Mouse (Mus musculus): ENCODE results near the gene Sod2.
"Not testable (repeated sequence)": the region's sequence is repeated elsewhere in the genome, so short reads cannot be mapped to it uniquely, and the experiment has no call there.

Sod2 gene

DNA sequence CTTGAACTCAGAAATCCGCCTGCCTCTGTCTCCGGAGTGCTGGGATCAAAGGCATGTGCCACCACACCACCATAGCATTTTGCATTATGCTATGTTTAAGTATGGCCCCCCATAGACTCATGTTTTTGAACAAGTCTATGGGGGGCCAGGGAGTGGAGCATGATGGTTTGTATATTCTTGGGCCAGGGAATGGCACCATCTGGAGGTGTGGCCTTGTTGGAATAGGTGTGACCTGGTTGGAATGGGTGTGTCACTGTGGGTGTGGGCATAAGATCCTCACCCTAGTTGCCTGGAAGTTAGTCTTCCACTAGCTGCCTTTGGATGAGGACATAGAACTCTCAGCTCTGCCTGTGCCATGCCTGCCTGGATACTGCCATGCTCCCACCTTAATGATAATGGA, at the start of gene Sod2:
TSS of gene Sod2 (plus strand) at position 301 of the 400 bp plus-strand sequence.
- in situ Hi-C loops (cut with MboI, MseI) = not testable (repeated sequence)

DNA sequence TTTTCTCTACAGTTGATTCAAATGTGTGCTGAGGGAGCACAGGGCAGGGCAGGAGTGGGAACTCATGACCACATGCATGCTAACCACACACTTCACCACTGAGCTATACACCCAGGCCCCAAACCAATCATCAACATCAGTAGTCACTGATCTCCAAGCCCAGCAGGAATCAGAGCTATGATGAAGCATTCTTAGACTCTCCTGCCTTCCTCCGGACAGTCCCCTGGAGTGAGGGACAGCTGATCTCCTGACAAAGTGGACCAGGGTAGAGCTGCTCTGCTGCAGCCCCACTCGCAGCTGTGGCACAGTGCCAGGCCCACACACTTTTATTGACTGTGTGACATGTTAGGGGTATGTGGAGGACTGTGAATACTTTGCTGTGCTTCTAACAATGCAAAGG, 47.3 kb upstream of the Sod2 start:
- in situ Hi-C loops (cut with MboI, MseI) = loop anchor here (25.0 kb wide), 1 partner anchor 2003 kb away; the partner anchor contains the start of gene Phf10

DNA sequence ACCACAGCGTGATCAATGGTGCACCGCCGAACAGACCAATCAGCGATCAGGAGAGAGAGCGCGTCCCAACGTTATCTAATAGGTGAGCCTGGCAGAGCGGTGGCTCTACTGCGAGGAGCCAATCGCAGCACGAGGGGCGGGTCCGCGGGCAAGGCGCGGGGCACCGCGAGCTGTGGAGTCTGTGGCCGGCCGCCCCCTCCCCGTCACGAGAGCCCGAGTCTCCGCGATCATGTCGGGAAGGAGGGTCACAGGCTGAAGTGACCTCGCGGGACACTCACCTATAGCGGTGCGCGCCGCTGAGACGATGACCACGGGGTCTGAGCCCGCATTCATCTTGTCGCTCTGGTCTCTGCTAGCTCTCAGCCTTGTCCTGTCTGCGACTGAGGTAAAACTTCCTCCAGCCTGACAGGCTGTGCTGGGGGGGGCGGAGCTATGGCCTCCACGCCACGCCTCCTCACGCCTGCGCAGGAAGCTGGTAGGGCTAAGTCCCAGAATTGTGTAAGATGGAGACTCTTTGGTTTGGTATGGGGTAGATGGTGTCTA, 46.2 kb upstream of the Sod2 start, which contains the start of gene Acat2:
TSS of gene Acat2 (minus strand) at position 417 of the 543 bp plus-strand sequence.
- in situ Hi-C loops (cut with MboI, MseI) = loop anchor here (5.0 to 25.0 kb wide), 2 partner anchors 38 to 2002 kb away; partner anchors contain the start of gene Phf10

DNA sequence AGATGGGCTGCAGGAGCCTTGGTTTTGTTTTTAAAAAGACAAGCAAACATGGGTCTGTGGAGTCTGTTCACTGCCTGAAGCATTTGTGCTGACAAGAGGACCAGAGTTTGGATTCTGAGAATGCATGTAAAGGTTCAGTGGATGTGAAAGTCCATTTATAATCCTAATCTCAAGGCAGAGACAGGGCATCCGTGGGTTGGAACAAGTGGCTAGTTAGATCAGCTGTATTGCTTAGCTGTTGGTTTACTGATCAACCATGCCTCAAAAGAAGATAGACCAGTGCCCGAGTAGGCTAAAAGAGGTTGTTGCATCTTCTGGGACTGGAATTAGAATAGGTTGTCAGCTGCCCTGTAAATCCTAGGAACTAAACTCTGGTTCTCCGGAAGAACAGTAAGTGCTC, 43.2 kb upstream of the Sod2 start:
- in situ Hi-C loops (cut with MboI, MseI) = loop anchor here (5.0 to 25.0 kb wide), 2 partner anchors 41 to 1999 kb away; partner anchors contain the start of gene Phf10

DNA sequence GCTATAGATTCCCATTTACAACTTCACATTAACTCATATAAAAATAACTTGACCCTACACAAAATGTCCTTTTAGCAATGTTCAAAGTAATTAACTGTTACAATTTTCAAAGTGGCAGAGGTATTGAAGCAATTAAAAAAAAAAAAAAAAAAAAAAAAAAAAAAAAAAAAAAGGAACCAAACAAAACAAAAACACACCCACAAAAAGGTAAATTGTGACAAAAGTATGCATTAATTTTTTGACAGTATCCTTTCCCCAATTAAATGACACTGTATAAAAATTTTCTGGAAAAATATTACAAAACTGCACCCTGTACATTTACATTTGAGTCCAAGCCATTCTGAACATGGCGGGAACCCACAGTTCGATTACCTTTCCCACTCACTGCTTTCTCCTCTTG, 39.5 kb upstream of the Sod2 start:
- in situ Hi-C loops (cut with MboI, MseI) = loop anchor here (25.0 kb wide), 1 partner anchor 1995 kb away; the partner anchor contains the start of gene Phf10

DNA sequence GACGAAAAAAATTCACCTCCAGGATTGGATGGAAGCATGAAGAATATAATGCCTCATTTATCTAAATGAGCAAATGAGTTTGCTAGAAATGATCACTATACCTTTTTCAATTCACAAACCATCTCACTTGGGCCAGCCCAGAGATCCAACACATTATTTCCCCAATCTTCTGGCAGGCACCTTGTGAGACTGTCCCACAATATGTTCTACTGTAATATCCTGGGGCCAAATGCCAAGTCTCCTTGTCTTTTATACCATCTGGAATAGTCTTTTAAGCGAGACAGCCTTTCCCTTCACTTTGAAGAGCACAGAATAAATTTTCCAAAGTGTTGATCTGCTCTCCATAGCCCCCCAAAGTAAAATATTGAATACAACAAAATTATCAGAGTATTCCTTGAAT, 32.8 kb upstream of the Sod2 start:
- in situ Hi-C loops (cut with MboI, MseI) = loop anchor here (25.0 kb wide), 1 partner anchor 1988 kb away; the partner anchor contains the start of gene Phf10

DNA sequence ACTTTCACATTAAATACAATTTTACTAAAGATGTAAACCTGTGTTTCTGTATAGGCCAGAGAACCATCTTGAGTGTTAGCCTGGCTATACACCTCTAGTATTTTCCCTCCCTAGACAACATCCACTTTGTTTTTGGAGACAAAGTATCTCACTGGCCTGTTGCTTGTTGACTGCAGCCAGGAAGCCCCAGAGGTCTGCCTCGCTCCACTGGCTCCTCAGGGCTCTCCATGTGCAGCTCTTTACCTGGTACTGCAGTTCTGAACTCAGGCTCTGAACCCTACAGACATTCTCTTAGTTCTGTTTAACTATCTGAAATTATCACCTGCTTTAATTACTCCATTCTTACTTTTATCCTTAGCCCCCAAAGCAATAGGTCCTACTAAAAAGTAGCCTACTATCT, 28.1 kb upstream of the Sod2 start:
- in situ Hi-C loops (cut with MboI, MseI) = no loop called here

DNA sequence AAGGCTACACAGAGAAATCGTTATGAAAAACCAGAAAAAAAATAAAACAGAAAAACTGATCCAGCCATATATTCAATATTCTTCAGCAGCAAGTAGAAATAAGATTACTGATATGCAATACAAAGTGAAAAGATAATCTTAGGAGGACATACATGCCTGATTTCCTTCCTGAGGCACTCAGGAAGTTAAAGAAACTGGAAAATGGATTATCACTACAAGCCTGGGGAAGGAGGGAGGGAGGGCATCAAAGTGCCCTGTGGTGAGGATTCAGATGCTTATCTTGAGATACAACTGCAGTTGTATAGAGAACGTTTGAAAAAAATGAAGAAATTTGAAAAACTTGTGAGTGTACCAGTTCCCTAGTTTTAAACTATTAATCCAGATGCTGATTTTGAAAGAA, 22.7 kb upstream of the Sod2 start:
- in situ Hi-C loops (cut with MboI, MseI) = no loop called here

DNA sequence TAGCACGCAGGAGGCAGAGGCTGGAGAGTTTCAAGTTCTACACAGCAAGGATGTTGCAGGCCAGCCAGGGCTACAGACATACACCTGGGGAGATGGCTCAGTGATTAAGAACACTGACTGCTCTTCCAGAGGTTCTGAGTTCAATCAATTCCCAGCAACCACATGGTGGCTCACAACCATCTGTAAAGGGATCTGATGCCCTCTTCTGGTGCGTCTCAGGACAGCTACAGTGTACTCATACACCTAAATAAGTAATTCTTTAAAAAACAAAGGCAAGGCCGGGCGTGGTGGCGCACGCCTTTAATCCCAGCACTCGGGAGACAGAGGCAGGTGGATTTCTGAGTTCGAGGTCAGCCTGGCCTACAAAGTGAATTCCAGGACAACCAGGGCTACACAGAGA, 18.6 kb upstream of the Sod2 start:
- in situ Hi-C loops (cut with MboI, MseI) = not testable (repeated sequence)

DNA sequence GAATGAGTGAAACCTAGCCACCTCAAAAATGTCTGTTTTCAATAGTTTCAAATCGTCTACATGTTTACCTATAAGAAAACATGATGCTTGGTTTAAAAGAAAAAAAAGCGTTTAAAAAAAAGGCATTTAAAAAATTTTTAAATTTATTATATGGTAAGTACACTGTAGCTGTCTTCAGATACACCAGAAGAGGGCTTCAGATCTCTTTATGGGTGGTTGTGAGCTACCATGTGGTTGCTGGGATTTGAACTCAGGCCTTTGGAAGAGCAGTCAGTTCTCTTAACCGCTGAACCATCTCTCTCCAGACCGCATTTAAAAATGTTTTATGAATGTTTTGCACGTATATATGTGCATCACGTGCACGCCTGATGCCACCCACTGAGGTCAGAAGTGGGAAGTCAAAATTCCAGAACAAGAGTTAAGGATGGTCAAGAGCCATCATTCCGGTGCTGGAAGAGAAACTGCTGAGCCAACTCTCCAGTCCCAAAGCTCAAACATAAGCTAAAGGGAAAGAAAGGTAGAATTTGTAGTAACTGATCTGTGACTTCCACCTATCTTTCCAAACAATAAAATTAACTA, 16.0 kb upstream of the Sod2 start:
- in situ Hi-C loops (cut with MboI, MseI) = loop anchor here (10.0 kb wide), 1 partner anchor 676 kb away; the partner anchor contains the start of gene Map3k4

DNA sequence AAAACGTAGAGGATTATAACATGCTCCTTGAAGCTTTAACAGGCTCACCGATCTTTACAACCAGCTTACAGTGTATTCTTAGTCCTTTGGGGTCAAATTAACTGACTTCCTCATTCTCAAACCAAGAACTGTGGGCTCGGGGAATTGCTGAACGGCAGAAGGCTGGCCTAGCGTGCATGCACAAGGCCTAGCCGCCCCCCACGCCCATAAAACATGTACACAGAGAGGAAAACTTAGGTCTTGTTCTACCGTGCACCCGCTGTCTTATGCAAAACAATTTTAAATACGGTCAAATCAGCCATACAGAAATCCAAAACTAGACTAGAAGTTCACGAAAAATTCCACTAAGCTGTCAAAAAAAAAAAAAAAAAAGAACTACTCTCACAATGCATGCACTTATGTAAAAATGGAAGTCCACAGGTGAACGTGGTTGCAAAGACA, 15.4 kb upstream of the Sod2 start:
- in situ Hi-C loops (cut with MboI, MseI) = loop anchor here (10.0 kb wide), 1 partner anchor 676 kb away; the partner anchor contains the start of gene Map3k4

DNA sequence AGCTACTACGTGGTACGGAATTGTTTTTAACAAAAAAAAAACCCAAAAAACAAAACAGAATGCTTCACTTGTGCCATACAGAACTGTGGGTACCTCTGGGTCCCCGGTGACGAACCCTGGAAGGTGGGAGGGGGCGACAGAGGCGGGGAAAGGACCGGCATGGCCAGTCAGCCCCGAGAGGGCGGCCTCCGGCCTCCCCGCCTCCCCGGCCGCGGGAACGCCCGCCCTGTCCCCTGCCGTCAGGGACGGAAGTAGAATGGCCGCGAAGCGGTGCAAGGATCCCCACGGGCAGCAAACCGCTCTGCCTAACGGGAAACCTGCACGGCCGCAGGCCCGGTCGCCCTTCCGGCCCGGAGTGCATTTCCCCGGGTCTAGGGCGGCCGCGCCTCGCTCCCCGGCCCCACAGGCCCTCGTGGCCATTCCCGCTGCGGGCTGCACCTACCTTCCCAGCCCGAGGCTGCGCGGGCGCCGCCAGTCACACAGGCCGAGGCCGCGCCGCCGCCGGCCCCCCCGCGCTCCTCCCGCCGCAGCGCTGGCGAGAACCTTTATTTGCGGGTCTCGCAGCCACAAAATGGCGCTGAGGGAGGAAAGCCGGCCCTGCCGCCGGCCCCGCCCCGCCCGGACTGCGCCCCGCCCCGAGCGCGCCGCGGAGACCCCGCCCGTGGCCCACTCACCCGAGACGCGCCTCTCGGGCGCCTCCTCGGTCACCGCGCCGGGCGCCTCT, 14.8 kb upstream of the Sod2 start:
- in situ Hi-C loops (cut with MboI, MseI) = loop anchor here (10.0 kb wide), 1 partner anchor 677 kb away; the partner anchor contains the start of gene Map3k4

DNA sequence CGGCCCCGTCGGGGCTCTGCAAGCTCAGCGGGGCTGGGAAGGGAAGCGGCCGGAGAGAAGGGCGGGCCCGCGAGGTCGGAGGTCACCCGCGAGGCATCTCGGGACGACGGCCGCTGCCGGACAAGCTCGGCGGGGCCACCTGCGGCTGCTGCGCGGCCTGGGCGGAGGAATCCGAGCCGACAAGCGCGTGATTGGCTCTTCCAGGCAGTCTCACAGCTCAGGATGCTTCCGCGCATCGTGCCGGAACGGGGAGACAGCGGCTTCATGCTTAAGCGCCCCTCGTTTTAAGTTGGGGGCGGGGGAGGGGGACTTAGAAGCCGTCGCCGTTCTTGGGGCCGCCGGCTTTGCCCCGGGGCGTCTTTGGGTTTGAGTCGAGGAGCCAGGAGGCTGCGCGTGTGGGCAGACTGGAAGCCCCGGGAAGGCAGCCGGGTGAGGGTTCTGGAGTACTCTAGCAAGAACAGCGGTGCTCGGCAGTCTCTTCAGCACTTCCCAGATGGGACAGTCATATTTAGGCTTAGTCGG, 14.1 kb upstream of the Sod2 start:
- in situ Hi-C loops (cut with MboI, MseI) = loop anchor here (10.0 kb wide), 1 partner anchor 678 kb away; the partner anchor contains the start of gene Map3k4

DNA sequence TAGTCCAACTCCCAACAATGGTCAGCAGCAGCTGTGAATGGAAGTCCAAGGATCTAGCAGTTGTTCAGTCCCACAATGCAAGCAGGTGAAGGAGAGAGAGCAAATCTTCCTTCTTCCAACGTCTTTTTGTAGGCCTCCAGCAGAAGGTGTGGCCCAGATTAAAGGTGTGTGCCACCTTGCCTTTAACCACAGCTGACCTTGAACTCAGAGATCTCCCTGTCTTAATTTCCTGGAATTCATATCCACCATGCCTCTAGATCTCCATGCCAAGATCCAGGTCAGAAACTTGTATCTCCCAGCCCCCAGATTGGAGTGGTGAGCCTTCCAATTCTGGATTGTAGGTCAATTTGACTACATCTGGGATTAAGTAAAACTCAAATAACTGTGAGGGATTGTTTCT, 12.6 kb upstream of the Sod2 start, which contains the start of gene Wtap:
TSS of gene Wtap (minus strand) at position 101 of the 400 bp plus-strand sequence.
- in situ Hi-C loops (cut with MboI, MseI) = loop anchor here (10.0 kb wide), 1 partner anchor 679 kb away; the partner anchor contains the start of gene Map3k4

DNA sequence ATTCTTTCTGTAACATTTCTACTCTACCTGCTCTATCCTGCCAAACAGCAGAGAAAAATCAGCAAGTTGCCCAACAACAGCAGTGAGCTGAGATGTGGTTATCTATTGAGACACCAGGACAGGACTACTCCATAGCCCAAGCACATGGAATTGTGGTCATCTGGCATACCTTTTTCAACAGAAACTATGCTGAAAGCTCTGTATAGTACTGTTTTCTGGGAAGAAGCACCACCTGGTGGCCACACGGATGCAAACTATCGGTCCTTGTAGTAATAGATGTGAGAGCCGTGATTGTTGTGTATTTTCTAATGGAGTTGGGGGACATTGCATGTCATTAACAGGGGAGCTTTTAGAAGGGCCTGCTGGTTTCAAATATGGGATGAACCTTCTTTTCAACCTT, 10.3 kb upstream of the Sod2 start:
- in situ Hi-C loops (cut with MboI, MseI) = loop anchor here (10.0 kb wide), 1 partner anchor 682 kb away; the partner anchor contains the start of gene Map3k4

DNA sequence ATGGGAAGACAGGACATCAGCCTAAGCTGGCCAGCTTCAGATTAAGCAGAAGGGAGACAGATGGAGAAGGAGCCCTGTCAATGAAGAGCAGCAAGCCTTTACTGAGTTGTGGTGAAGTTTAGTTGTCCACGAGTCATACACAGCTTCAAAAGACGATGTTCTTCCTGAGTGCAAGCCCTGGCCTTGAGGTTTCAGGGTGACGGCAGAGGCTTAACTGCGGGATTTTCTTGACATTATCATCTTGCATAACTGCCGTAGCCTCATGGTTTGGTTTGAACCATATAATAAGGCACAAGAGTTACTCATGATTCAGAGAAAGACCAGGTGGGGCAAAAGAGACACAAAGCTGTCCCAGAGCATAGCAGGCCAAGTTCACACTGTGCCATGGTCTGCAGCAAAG, 8.8 kb upstream of the Sod2 start:
- in situ Hi-C loops (cut with MboI, MseI) = loop anchor here (10.0 kb wide), 1 partner anchor 683 kb away; the partner anchor contains the start of gene Map3k4

DNA sequence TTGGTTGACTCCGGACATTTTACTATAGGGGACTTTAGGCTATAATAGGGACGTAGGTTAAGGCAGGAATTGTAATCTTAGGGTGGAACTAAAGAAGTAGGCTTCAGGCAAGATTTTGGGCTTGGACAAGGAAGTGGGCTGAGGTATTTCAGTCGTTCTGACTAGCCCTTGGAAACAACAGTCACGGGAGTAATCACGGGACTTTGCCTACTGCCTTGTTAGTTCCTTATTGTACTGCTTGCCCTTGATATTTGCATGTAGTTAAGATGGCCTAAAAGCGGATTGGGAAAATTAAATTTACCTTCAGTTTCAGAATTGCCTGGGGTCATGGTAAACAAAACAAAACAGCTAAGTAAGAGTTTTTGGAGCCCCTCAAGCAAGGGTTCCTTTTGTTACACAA, 7.6 kb upstream of the Sod2 start:
- in situ Hi-C loops (cut with MboI, MseI) = loop anchor here (10.0 kb wide), 1 partner anchor 684 kb away; the partner anchor contains the start of gene Map3k4

DNA sequence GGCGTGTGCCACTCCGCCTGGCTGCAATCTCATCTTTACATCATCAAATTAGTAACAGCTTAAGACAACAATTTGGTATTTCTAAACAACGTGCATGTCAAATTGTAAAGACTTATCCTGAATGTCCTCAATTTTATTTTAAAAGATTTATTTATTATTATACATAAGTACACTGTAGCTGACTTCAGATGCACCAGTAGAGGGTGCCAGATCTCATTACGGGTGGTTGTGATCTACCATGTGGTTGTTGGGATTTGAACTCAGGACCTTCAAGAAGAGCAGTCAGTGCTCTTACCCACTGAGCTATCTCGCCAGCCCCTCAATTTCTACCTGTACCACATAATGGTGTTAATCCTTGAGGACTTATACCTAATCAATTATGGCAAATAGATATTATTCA, 4.4 kb upstream of the Sod2 start:
- in situ Hi-C loops (cut with MboI, MseI) = not testable (repeated sequence)

DNA sequence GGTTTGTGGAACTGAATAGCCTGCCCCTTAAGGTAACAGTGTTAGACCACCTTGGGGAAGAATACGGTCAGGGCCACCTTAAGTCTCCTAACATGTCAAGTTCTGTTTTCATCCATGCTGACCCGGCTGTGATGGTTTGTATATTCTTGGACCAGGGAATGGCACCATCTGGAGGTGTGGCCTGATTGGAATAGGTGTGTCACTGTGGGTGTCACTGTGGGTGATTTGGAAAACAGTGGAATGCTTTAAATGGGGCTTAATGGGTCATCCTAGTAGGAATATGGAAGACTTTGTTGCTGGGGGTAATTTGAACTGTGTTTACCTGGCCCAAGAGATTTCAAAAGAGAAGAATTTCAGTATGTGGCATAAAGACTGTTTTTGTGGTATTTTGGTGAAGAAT, 2.2 kb upstream of the Sod2 start:
- in situ Hi-C loops (cut with MboI, MseI) = not testable (repeated sequence)

DNA sequence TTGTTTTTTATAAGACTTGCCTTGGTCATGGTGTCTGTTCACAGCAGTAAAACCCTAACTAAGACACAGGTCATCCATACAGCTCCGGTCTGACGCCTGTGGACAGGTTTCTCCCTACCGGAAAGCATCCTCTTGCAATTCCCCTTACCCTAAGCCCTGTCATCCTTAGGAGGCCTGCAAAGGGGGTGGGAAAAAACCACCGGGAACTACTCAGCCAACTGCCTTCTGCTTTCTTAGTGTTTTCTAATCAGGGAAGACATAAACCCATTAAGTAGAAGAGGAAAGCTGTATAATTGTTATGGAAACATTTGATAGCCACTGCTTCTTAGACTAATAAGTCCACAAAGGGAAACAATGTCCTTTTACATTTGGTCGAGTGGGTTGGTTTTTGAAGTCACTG, 338 bp downstream of the Sod2 start:
- in situ Hi-C loops (cut with MboI, MseI) = no loop called here

DNA sequence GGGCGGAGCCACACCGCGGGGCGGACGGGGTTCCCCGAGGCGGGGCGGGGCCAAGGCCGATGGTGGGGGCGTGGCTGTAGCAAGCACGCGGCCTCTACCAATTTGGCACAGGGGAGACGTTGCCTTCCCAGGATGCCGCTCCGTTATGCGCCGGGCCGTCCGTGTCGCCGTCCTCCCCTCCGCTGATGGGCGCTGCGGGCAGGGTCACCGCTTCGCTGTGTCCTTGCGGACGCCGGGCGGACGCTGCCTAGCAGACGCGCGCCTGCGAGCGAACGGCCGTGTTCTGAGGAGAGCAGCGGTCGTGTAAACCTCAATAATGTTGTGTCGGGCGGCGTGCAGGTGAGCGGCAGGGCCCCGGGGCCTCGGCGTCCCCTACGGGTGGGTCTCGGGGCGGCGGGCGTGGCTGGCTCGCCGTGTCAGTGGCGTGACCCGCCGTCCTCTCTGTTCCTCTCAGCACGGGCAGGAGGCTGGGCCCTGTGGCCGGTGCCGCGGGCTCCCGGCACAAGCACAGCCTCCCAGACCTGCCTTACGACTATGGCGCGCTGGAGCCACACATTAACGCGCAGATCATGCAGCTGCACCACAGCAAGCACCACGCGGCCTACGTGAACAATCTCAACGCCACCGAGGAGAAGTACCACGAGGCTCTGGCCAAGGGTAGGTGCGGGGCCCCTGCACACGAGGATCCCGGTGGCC, 1.2 kb downstream of the Sod2 start:
- in situ Hi-C loops (cut with MboI, MseI) = no loop called here
